Mouse (Mus musculus) CD4-positive helper T cell, adult 2 months (primary cell): ENCODE data around the gene Gm21188.
A peak's percentile ranks its signal among the peaks of the same experiment; 100 is the strongest.
"Not testable (repeated sequence)": the region's sequence is repeated elsewhere in the genome, so short reads cannot be mapped to it uniquely, and the experiment has no call there.

Source experiments
- DNase-seq: peaks from one replicate; pipeline ENCODE4 v3.0.0-alpha.2; 2012; ENCODE audit warnings: low read depth, missing footprints, low spot score

Gm21188 gene

DNA sequence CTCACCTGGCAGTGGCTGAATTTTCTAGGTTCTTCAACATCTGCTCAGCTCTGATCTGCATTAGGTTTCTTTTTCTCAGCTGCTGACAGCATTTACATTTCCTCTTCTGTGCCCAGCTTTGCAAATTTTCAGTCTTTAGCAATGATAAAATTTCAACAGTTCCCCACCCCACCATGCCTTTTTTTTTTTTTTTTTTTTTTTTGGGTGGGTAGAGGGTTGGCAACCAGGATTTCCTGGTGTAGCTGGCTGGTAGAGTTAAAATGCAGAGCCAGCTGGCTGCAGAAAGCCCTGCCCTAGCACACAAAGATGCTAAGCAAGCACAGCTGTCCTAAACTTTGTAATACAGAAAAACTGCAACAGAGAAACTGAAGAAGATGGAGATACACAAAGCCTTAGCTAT is at the start of gene Gm21188:
Gene Gm21188 (minus strand): TSS at position 110 of the 400 bp plus-strand sequence.
- DNase-seq: not testable (repeated sequence)

DNA sequence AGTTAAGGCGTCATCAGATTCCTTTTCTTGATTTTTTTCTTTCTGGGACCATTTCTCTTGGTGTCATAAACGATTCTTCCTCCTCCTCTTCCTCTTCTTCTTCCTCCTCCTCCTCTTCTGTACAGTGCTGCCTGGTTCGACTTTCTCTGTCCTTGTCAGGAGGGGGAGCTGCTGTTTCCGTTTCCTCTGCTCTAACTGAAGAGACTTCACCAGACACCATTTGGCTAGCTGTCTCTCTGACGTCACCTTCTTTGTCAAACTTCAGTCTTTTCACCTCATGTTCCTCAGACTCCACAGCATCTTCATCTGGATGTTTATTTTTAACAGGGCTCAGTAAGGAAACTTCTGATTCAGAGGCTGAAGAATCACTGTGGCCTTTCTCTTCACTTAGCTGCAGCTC is 47.3 kb upstream of the Gm21188 start:
- DNase-seq: not testable (repeated sequence)

DNA sequence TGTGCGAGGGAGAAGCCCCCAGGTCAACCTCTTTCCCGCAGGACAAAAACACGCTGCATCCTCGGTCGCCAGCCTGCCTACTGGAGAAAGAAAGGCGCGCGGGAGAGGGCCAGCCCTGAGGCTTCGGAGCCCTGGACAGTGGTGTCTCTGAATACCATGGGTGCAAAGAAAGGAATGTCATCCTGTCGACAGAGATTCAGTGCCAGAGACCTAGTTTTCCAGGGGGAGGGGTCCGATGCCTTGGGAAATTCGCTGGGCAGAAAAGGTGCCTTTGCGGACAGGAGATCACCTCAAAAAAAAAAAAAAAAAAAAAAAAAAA is 44.9 kb upstream of the Gm21188 start:
- DNase-seq: not testable (repeated sequence)

DNA sequence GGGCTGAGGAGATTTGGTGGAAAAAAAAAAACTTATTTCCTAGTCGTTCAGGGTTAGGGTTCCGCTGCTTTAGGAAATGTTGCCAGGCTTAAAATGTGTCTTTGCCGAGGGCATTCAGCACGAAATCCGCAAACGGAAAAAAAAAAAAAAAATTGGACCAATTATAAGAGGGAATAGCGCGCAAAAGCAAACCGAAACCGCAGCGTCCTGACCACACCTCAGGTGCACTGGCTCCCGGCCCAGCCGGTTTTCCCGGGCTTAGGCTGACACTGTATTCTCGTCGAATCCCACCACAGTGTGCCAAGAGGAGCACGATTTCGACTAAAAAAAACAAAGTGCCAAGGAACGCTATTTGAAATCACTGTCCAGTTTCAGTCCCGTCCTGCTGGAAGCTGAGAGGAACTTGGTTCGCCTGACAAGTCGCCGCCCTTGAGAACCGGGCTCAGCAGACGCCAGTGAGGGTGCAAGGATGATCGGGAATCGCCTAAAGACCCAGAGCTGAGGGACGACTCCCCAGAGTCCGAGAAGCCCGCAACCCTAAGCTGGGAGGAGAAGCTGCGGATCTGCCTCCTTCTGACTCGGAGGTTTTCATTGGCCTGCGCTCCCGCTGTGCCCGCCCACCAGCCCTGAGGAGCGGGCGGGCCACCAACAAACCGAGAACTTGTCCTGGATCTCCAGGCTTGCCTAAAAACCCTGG is 44.4 kb upstream of the Gm21188 start:
- peak; percentile 2 for DNase-seq

DNA sequence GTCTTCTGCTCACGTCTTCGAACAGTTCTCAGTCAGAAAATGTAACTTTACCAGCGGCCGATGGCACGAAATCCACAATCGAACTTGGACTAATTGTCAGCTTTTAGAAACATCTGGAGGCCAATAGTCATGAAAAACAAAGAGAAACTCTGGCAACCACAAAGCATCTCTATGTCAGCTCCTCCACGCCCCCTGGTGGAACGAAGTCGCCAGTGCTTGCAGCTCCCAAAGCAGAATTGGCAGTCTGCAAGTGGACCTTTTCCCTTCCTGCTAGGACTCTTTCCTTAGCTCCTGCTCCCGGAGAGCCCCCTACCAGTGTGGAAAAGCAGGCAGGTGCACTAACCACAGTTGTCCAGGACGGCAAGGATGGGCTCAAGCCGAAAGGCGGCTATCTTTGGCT is 41.0 kb upstream of the Gm21188 start:
- not testable (repeated sequence) for DNase-seq

DNA sequence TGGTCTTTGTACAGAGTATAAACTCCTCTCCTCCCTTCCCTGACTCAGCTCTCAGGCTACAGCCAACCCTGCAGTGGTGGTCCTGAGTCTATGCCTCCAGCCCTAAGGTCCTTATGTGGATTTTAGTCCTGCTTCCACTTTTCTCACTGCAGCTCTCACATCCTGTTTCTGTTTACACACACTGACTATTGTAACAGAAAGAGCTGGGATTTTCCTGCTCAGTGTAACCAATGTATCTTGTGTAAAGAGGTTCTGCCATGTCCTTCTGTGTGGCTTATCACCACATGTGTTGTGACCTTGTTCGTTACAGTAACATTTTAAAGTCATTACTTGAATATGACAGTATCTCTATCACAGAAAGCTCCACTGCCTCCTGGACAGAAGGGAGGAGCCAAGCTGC is 27.6 kb upstream of the Gm21188 start:
- DNase-seq: not testable (repeated sequence)

DNA sequence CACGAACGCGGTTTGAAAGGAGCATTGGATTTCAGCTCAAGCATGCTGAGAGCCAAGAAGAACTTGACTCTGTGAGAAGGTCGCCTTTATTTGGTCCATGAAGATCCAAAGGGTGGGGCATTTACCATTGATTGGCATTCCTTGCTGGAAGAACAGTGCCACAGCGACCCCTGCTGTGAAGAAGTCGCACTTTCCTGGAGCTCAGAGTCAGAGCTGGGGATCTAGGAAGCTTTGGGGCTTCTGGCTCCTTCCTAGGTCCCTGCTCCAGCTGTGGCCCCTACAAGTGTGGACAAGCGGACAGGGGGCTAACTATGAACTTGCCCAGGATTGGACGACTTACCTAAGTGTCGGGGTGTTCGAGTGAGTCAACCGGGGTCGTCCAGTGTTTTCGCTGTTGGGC is 18.9 kb upstream of the Gm21188 start:
- not testable (repeated sequence) for DNase-seq

DNA sequence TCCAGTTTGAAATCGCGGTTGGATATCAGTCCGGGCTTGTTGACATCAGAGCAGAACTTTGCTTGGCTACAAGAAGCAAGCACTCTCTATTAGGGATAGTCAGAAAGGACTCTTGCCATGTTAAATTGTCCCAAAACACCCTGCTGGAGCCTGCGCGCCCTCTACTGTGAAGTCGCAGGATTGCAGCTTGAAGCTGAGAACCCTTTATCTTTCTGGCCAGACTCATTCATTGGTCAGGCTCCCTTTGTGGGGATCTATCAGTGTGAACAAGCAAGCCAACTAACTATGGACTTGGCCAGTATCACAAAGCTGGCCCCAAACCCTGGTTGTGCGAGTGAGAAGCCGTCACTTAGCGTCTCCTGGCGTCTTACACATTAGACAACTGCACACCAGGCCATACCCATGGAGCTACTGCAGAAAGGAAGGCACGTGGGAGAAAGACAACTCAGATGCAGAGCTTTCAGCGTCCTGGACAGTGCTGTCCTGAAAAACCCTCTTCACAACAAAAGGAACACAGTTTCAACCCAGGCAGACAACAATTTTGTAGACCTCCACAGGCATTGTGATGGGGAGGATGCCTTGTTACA is 18.1 kb upstream of the Gm21188 start:
- DNase-seq: not testable (repeated sequence)

DNA sequence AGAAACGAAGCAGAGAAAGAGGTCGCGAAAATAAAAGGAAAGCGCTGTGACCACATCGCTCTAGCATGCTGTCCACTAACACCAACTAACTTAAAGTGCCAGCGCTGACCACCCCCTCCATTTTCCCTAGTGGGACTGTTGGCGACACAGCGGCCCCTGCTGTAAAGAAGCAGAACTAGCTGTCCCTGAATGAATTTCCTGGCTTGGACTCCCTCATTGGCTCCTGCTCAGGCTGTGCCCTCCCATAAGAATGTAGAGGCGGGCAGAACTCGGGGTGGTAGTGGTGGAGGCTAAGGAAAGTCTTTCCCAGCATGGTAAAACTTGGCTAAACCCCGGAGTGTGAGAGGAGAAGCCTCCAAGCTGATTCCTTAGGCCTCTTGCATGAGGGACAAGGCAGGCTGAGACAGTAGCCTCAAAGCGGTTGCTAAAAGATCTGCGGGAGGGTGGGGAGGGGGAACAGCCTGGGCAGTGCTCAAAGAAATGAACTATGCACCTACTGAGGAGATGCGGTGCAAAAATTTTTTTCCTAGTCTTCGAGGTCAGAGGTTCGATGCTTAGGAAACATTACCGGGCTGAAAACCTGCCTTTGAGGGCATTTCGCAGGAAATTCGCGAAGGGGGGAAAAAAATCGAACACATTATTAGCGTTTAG is 11.6 kb upstream of the Gm21188 start:
- not testable (repeated sequence) for DNase-seq

DNA sequence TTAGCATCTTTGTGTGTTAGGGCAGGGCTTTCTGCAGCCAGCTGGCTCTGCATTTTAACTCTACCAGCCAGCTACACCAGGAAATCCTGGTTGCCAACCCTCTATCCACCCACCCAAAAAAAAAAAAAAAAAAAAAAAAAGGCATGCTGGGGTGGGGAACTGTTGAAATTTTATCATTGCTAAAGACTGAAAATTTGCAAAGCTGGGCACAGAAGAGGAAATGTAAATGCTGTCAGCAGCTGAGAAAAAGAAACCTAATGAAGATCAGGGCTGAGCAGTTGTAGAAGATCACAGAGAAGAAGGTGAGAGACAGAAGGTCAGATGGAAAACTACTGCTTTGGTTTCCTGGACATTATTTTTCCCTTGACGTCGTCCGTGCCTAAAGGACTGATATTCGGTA is 10.9 kb upstream of the Gm21188 start:
- not testable (repeated sequence) for DNase-seq

DNA sequence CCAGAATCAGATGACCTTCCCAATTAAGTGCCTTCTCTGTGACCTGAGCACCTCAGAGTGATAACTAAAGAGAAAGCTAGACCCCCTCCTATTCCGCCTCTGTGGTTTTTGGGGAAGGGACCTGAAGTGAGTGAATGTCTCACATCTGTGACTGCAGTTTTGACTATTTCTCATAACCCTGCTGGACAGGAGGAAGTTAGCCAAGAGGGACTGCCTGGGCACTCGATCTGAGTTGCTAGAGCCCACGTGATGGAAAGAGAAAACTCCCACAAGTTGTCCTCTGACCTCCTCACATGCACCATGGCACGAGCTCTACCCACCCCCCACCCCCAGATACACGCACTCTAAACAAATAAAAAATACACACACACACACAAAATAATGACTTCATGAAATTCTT is 3.4 kb downstream of the Gm21188 start:
- DNase-seq: not testable (repeated sequence)

DNA sequence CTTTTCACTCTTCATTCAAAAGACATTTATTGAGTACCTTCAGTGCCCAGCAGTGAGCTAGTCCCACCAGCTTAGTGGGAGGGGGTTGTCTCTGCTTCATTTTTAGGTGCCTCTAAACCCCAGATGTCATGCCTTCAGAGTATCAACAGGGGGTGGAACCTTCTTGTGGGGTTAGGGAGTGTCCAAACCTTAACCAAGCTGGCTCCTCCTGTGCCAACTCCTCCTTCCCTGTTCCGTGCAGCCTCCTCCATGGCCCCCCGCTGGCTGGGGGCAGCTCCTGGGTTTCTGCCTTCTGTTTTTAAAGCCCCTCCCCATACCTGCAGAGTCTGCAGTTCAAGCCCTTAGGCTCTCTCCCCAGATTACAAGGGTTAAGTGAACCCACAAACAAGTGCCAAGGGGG is 3.8 kb downstream of the Gm21188 start:
- DNase-seq: not testable (repeated sequence)

DNA sequence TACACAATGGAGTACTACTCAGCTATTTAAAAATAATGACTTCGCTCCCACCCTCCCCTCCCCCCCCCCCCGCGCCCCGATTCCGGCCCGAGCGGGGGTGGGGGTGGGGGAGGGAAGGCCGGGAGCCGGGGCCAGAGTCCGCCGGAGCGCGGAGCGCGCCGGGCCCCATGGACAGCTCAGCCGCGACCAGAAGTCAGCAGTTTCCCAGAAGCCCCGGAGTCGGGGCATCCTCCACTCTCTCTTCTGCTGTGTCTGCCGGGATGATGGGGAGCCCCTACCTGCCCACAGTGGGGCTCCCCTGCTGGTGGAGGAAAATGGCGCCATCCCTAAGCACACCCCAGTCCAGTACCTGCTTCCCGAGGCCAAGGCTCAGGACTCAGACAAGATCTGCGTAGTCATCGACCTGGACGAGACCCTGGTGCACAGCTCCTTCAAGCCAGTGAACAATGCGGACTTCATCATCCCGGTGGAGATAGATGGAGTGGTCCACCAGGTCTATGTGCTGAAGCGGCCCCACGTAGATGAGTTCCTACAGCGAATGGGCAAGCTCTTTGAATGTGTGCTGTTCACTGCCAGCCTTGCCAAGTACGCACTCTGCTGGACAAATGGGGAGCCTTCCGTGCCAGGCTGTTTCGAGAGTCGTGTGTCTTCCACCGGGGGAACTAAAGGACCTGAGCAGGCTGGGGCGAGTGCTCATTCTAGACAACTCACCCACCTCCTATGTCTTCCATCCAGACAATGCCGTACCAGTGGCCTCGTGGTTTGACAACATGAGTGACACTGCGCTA is 5.4 kb downstream of the Gm21188 start:
- DNase-seq: peak; percentile 0

DNA sequence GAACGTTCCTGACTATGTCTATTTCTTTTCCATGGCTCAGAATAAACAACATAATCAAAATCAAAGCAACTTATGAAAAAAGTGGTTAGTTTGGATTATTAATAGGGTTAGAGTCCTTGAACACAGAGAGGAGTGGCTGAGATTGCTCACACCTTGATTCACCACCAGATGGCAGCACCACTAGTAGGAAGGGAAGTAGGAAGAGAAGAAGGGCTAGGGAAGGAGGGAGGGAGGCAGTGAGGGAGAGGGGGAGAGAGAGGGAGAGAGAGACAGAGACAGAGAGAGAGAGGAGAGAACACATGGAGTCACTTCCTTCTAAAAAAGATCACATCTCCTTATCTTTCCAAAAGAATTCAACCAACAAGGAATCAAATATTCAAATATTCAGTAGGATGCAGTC is 10.8 kb downstream of the Gm21188 start:
- DNase-seq: not testable (repeated sequence)

DNA sequence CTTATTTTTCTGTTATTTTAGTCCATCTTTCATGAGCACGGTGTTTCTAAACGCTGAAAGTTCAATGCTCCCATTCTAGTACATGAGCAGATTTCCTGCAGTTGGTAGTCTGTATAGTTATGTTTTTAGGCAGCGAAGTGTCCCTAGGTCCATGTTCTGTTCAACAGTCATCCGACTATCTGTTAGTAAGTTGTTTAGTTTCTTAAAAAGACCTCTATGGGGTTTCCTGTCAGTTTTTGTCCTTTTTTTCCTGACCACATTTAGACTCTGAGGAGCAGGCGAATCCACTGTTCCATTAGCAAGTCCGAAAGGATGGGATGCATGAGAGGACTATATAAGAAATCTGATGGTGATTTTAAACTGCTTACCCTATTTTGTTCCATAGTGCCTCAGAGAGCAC is 14.1 kb downstream of the Gm21188 start:
- DNase-seq: peak; percentile 0

DNA sequence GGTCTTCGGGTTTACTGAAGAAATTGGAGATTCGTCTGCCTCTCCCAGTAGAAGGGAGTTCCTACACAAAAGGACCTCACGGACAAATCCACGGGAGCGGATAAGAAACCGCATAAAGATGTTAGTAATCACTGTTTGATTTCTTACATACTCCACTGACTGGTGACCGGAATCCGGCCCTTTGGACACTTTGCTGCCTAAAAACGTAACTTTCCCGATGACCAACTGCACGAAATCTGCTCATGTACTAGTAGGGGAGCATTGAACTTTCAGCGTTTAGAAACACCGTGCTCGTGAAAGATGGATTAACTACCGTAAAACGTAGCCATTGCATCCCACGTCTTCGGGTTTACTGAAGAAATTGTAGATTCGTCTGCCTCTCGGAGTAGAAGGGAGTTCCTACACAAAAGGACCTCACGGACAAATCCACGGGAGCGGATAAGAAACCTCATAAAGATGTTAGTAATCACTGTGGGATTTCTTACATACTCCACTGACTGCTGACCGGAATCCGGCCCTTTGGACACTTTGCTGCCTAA is 15.3 kb downstream of the Gm21188 start:
- DNase-seq: peak; percentile 4

DNA sequence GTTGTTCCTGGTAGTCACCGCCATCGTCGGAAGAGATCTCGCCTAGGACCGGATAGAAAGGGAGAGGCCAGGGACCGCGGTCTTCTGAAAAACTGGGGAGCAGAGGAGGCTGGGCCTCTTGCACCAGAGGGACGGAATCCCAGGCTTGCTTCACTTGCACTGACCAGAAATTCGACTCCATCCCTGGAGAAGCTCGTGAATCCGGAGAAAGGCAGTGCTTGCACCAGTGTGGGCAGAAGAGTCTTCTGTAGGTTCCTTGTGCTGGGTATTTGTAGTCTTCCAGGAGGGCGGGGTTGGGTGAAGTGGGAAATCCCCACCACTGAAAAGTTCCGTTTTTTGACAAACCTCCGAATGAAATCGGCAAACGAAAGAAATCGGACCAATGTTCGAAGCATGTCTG is 16.8 kb downstream of the Gm21188 start:
- DNase-seq: not testable (repeated sequence)

DNA sequence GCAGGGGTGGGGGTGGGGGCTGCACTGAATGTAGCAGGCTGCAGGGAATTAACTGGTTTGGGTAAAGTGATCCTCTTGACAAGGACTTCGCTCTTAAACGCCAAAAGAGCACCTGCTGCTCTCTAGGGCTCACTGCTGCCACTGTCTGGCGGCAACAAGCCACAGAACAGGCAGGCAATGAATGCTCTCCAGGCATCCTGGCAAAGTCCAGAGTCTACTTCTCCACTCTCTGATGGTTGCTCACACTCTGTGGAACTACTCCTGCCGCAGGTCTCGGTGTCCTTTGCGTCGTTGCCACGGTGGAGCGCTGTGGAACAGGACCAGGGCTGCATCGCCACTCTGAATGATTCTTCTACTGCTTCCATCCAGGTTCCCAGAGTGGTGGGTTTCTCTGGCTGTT is 17.4 kb downstream of the Gm21188 start:
- not testable (repeated sequence) for DNase-seq

DNA sequence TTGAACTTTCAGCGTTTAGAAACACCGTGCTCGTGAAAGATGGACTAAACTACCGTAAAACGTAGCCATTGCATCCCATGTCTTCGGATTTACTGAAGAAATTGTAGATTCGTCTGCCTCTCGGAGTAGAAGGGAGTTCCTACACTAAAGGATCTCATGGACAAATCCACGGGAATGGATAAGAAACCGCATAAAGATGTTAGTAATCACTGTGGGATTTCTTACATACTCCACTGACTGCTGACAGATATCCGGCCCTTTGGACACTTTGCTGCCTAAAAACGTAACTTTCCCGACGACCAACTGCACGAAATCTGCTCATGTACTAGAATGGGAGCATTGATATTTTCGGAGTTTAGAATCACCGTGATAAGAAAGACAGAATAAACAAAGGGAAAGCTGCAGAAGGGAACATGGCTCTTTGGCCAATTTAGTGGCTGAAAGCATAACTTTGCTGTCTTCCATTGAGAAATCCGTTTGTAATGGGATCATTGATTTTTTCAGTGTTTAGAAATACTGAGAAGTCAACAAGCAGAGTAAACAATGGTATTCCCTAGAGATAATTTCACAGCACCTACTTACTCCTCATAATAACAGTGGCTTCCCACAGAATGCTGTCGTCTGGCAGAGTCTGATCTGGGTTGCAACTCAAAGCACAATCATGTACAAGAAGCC is 18.3 kb downstream of the Gm21188 start:
- DNase-seq: peak; percentile 6

DNA sequence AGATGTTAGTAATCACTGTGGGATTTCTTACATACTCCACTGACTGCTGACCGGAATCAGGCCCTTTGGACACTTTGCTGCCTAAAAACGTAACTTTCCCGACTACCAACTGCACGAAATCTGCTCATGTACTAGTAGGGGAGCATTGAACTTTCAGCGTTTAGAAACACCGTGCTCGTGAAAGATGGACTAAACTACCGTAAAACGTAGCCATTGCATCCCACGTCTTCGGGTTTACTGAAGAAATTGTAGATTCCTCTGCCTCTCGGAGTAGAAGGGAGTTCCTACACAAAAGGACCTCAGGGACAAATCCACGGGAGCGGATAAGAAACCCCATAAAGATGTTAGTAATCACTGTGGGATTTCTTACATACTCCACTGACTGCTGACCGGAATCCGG is 20.3 kb downstream of the Gm21188 start:
- DNase-seq: not testable (repeated sequence)

DNA sequence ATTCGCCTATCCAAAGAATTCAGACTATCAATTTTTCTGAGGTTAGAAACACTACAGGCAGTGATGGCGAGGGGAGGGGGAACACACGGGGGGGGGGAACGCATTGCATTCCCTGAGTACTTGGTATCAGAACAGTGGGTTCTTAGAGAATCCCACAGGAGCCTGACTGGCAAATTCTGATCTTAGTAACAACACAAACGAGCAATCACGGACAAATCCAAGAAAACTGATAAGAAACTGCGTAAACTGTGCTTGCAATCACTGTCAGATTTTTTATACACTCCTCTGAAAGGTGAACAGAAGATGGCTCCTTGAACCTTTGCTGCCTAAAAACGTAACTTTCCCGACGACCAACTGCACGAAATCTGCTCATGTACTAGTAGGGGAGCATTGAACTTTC is 24.6 kb downstream of the Gm21188 start:
- DNase-seq: peak; percentile 1
